Mouse (Mus musculus) liver, postnatal 0 days (tissue): Measurements from ENCODE around the gene Mlxip.
A peak's percentile ranks its signal among the peaks of the same experiment; 100 is the strongest.

ENCODE experiments used
- CTCF ChIP-seq: sonication (generic); IDR thresholded peaks from 2 replicates; pipeline ENCODE4 v1.5.1; 2016; ENCODE audit warnings: antibody characterized with exemption, low read depth
- EP300 ChIP-seq: IDR thresholded peaks from 2 replicates; pipeline ENCODE4 v1.6.1; 2016; ENCODE audit warnings: antibody characterized with exemption, low read depth, mild to moderate bottlenecking

DNA sequence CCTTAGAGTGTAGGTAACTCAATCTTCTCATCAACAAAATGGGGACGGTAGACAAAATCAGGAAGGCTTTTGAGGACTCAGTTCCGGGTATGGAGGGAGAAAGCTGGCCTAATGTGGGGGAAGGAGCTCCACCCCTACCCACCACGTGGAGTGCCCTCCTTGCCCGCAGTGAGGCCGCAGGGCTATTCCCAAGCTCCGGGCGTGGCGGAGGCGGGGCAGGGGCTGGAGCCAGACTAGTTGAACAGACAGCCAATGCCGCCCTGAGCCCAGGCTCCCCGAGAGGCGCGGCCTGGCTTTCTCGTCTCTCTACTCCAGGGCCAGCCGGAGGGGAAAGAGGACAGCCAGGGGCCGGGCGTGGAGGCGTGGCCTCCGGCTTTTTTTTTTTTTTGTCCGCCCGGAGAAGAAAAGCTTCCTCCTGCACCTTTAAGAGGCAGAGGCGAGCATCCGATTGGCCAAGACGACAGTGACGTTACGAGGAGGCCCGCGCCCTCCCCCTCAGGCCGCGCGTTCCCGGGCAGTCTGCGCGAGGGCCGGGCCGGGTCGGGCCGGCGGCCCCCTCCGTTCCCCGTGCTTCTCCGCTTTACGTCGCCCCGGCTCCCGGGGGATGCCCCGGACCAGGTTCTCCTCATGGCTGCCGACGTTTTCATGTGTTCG is at the start of gene Mlxip:
- TF ChIP-seq CTCF (no peak), EP300 (peak; percentile 20; the same call in 1 of the 2 replicates)
